Mouse (Mus musculus) intestine, embryonic 14.5 days (tissue): Measurements from ENCODE around the gene Sh3tc1. TPM values are rescaled to one million over a fixed set of nuclear protein-coding genes. Genes with fewer than 3 reads are reported as not detected.

Experiments
- ATAC-seq: fragments of 200-750 bp; cut with Nextera tagmentation; replicated peaks from 2 replicates; pipeline ENCODE4 v1.8.0; 2017; ENCODE audit warnings: low read depth, moderate number of reproducible peaks, moderate TSS enrichment, moderate library complexity; ENCODE audit not compliant: low FRiP score, low TSS enrichment
- DNase-seq: peaks from one replicate; pipeline ENCODE4 v3.0.0-alpha.2; 2018; ENCODE audit warnings: low spot score
- H3K27ac ChIP-seq: fragments of 300-500 bp; sonication (generic); 2 replicates; pipeline ENCODE4 v1.5.1; 2014; ENCODE audit warnings: low read depth, mild to moderate bottlenecking, control low read depth
- H3K27me3 ChIP-seq: fragments of 300-500 bp; sonication (generic); replicated peaks from 2 replicates; pipeline ENCODE4 v1.6.1; 2014; ENCODE audit warnings: low read length, control low read depth; ENCODE audit not compliant: control insufficient read depth, insufficient read depth
- H3K36me3 ChIP-seq: fragments of 300-500 bp; sonication (generic); 2 replicates; pipeline ENCODE4 v1.6.1; 2014; ENCODE audit warnings: low read length, control low read depth; ENCODE audit not compliant: control insufficient read depth, insufficient read depth
- H3K4me1 ChIP-seq: fragments of 300-500 bp; sonication (generic); replicated peaks from 2 replicates; pipeline ENCODE4 v1.6.1; 2014; ENCODE audit warnings: low read length, control low read depth, mixed read lengths; ENCODE audit not compliant: control insufficient read depth, insufficient read depth
- H3K4me2 ChIP-seq: fragments of 300-500 bp; sonication (generic); 2 replicates; pipeline ENCODE4 v1.6.1; 2014; ENCODE audit warnings: low read length
- H3K4me3 ChIP-seq: fragments of 300-500 bp; sonication (generic); 2 replicates; pipeline ENCODE4 v1.5.1; 2014; ENCODE audit warnings: low read depth, low read length, control low read depth, mixed read lengths
- H3K9ac ChIP-seq: fragments of 300-500 bp; sonication (generic); 2 replicates; pipeline ENCODE4 v1.6.1; 2014; ENCODE audit warnings: mild to moderate bottlenecking, low read length
- H3K9me3 ChIP-seq: fragments of 300-500 bp; sonication (generic); 2 replicates; pipeline ENCODE4 v1.6.1; 2016; ENCODE audit warnings: low read length, control low read depth; ENCODE audit not compliant: control insufficient read depth
- WGBS: fragments of 180-500 bp; shearing (Covaris S2); extraction: QIAGEN DNeasy Blood & Tissue Kit; methylation state at CpG from one replicate; pipeline ENCODE4 v1.1.7; 2014; 5-methylcytosine and 5-hydroxymethylcytosine counted together
- polyA plus RNA-seq: library from polyadenylated mRNA; unstranded; fragments of >200 nt; fragmentation: Nextera tagmentation; extraction: Ambion mirVana; gene quantifications from 2 replicates; pipeline ENCODE4 v1.2.1, GENCODE M21; 2014

Gene Sh3tc1
- polyA plus RNA-seq, 1 experiment from 2014 or later, result 10.1 TPM

- Histone ChIP-seq H3K4me3 (no peak overlapping the region), H3K9ac (no peak overlapping the region), H3K36me3 (no peaks in the 10 kb centered on the region), H3K27me3 (no peaks in the 10 kb centered on the region), H3K27ac (no peak overlapping the region), H3K4me1 (peaks cover 15% of the 10 kb centered on the region), H3K4me2 (no peak overlapping the region), H3K9me3 (no peaks in the 10 kb centered on the region)
- ATAC-seq, result no peak
- 58% methylated on average over 2 of the region's 2 CpGs for WGBS
- DNase-seq, result no peak
These were observed 91.6 kb downstream of the Sh3tc1 start for GRCm38 (mm10) chr5:35648230-35648629.

- ATAC-seq (peak; percentile 47; the same call in 1 of the 2 replicates), DNase-seq (no peak)
- no peak overlapping the region for H3K4me2 ChIP-seq
- no peaks in the 10 kb centered on the region for H3K27me3 ChIP-seq
- 49% methylated on average over 4 of the region's 4 CpGs for WGBS
- peaks cover 19% of the 10 kb centered on the region for H3K4me1 ChIP-seq
- no peaks in the 10 kb centered on the region for H3K36me3 ChIP-seq
- H3K9me3 ChIP-seq, result no peaks in the 10 kb centered on the region
- H3K27ac ChIP-seq, result peak overlapping the region; percentile 12; the same call in 1 of the 2 replicates
- no peak overlapping the region for H3K4me3 ChIP-seq
- no peak overlapping the region for H3K9ac ChIP-seq
These were observed 92.2 kb downstream of the Sh3tc1 start for GRCm38 (mm10) chr5:35647562-35647961.

Other genes with a start within 250 kb of the Sh3tc1 start
- gene Cpz, start 214.3 kb downstream of the Sh3tc1 start, polyA plus RNA-seq, result 11.7 and 12.4 TPM in 2 replicates
- 8.9 and 9.5 TPM in 2 replicates for gene Trmt44, start 164.9 kb downstream of the Sh3tc1 start, polyA plus RNA-seq
- 13.2 and 15.1 TPM in 2 replicates for gene Acox3, start 156.9 kb downstream of the Sh3tc1 start, polyA plus RNA-seq
- 39.1 and 47.9 TPM in 2 replicates for gene Htra3, start 60.2 kb downstream of the Sh3tc1 start, polyA plus RNA-seq
- gene Ablim2, start 17.9 kb upstream of the Sh3tc1 start, polyA plus RNA-seq, result 3.1 and 4.4 TPM in 2 replicates
- gene Afap1, start 153.3 kb upstream of the Sh3tc1 start, polyA plus RNA-seq, result 18.8 and 23.0 TPM in 2 replicates